Mouse (Mus musculus) limb, embryonic 15.5 days (tissue): ENCODE results near the gene Cdca3. TPM values are rescaled to one million over a fixed set of nuclear protein-coding genes. Genes with fewer than 3 reads are reported as not detected.
"Not testable (repeated sequence)": the region's sequence is repeated elsewhere in the genome, so short reads cannot be mapped to it uniquely, and the experiment has no call there.

Source experiments
- ATAC-seq: fragments of 200-750 bp; cut with Nextera tagmentation; 2 replicates; pipeline ENCODE4 v1.8.0; 2017; ENCODE audit warnings: low read depth, moderate TSS enrichment; ENCODE audit not compliant: insufficient number of reproducible peaks, low FRiP score, low TSS enrichment
- H3K27ac ChIP-seq: fragments of 300-500 bp; sonication (generic); 2 replicates; pipeline ENCODE4 v1.5.1; 2015; ENCODE audit warnings: moderate library complexity, mild to moderate bottlenecking, inconsistent platforms
- H3K27me3 ChIP-seq: fragments of 300-500 bp; sonication (generic); 2 replicates; pipeline ENCODE4 v1.6.1; 2015; ENCODE audit warnings: inconsistent platforms
- H3K36me3 ChIP-seq: fragments of 300-500 bp; sonication (generic); 2 replicates; pipeline ENCODE4 v1.6.1; 2015; ENCODE audit warnings: inconsistent platforms
- H3K4me1 ChIP-seq: fragments of 300-500 bp; sonication (generic); 2 replicates; pipeline ENCODE4 v1.6.1; 2015; ENCODE audit warnings: inconsistent platforms
- H3K4me2 ChIP-seq: fragments of 300-500 bp; sonication (generic); 2 replicates; pipeline ENCODE4 v1.6.1; 2015; ENCODE audit warnings: mild to moderate bottlenecking, inconsistent platforms
- H3K4me3 ChIP-seq: fragments of 300-500 bp; sonication (generic); 2 replicates; pipeline ENCODE4 v1.5.1; 2015; ENCODE audit warnings: mild to moderate bottlenecking, inconsistent platforms
- H3K9ac ChIP-seq: fragments of 300-500 bp; sonication (generic); 2 replicates; pipeline ENCODE4 v1.6.1; 2015; ENCODE audit warnings: inconsistent platforms
- H3K9me3 ChIP-seq: fragments of 300-500 bp; sonication (generic); 2 replicates; pipeline ENCODE4 v1.6.1; 2016; ENCODE audit warnings: inconsistent platforms
- WGBS: fragments of 180-500 bp; shearing (Covaris S2); methylation state at CpG from one replicate; pipeline ENCODE4 v1.1.7; 2015; 5-methylcytosine and 5-hydroxymethylcytosine counted together
- polyA plus RNA-seq: library from polyadenylated mRNA; unstranded; fragments of >200 nt; fragmentation: Nextera tagmentation; extraction: Ambion mirVana; gene quantifications from 2 replicates; pipeline ENCODE4 v1.2.1, GENCODE M21; 2015

Gene Cdca3
- polyA plus RNA-seq, 1 experiment from 2014 or later: 124 TPM

DNA sequence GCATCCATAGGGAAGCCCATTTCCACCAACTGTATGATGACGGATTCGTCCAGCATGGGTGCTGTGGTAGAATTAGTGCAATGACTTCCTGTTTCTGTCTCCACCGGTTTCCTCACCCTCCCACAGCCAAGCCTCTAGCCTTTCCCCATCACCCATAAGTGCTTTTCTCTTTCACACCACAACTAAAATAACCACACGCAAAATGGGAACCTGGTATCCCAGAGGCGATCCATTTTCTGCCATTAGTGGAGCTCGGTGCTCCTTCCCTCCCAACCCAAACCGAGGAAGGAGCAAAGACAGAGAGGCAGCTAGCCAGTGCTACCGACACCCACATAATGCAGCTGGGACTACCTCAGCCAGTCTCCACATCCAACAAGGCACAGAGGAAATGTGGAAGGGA, 11.4 kb upstream of the Cdca3 start:
- no peaks in the 10 kb centered on the region for H3K9me3 ChIP-seq
- no peak overlapping the region for H3K9ac ChIP-seq
- no peak overlapping the region for H3K4me2 ChIP-seq
- no peak overlapping the region for H3K4me3 ChIP-seq
- peaks cover 14% of the 10 kb centered on the region for H3K4me1 ChIP-seq
- H3K27me3 ChIP-seq: no peaks in the 10 kb centered on the region
- H3K36me3 ChIP-seq: peaks cover 79% of the 10 kb centered on the region
- WGBS: 89% methylated on average over 8 of the region's 8 CpGs
- ATAC-seq: no peak
- H3K27ac ChIP-seq: no peak overlapping the region

- 90% methylated on average over 5 of the region's 5 CpGs for WGBS
- no peak overlapping the region for H3K9ac ChIP-seq
- no peak overlapping the region for H3K4me3 ChIP-seq
- H3K27ac ChIP-seq: no peak overlapping the region
- no peak overlapping the region for H3K4me2 ChIP-seq
- H3K4me1 ChIP-seq: no peaks in the 10 kb centered on the region
- no peaks in the 10 kb centered on the region for H3K27me3 ChIP-seq
- H3K36me3 ChIP-seq: peaks cover 100% of the 10 kb centered on the region
- no peaks in the 10 kb centered on the region for H3K9me3 ChIP-seq
- ATAC-seq: no peak
Observed at GRCm38 (mm10) chr6:124820891-124821290, 8.5 kb upstream of the Cdca3 start.

DNA sequence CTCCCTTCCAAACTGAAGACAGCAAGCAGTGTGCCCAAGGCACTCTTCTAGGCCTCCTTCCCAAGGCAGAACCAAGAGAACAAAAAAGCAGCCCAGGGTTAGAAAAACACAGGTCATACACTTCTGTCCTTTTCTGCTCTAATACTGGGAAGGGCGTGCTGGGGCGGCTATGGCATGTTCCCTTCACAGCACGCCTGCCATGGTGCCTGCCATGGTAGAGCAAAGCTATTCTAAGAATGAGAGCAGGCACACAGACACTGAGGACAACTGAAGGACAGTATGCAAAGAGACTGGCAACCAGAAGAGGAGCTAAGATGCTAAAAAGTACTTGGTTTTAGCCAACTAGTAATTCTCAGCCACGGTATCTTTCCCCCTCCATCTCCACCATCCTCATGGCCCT, 7.3 kb upstream of the Cdca3 start:
- Histone ChIP-seq H3K9me3 (no peaks in the 10 kb centered on the region), H3K4me2 (no peak overlapping the region), H3K4me1 (no peaks in the 10 kb centered on the region), H3K27ac (no peak overlapping the region), H3K27me3 (no peaks in the 10 kb centered on the region), H3K36me3 (peaks cover 93% of the 10 kb centered on the region), H3K4me3 (no peak overlapping the region), H3K9ac (no peak overlapping the region)
- ATAC-seq: no peak
- 96% methylated on average over 4 of the region's 4 CpGs for WGBS

DNA sequence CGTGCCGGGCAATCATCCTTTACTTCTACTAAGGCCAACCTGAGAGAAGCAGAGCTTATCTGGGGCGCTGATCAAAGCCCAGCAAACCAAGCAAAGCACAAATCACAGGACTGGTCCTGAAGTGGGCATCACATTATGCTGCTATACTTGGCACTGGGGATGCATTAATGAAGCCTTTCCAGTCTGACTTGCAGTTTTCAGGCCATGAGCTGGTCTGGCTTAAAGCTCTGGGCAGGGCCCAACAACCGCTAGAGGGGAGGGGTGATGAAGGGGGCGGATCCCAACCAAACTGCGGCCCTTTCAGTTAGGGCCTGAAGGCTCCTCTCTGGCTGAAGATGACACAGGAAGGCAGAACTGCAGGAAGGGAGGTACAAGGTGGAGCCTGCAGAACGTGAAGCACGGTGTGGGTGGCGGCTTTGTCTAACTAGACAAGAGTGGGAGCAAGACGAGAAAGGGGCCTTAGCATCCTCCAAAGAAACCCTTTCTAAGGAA, 1.2 kb upstream of the Cdca3 start:
- peak overlapping the region; percentile 84 for H3K4me2 ChIP-seq
- H3K27me3 ChIP-seq: no peaks in the 10 kb centered on the region
- peaks cover 30% of the 10 kb centered on the region for H3K4me1 ChIP-seq
- peak overlapping the region; percentile 82 for H3K27ac ChIP-seq
- peaks cover 50% of the 10 kb centered on the region for H3K36me3 ChIP-seq
- H3K9ac ChIP-seq: peak overlapping the region; percentile 44
- WGBS: 20% methylated on average over 10 of the region's 10 CpGs
- H3K9me3 ChIP-seq: no peaks in the 10 kb centered on the region
- H3K4me3 ChIP-seq: peak overlapping the region; percentile 74
- no peak for ATAC-seq

- Histone ChIP-seq H3K4me1 (peaks cover 30% of the 10 kb centered on the region), H3K4me3 (peak overlapping the region; percentile 74), H3K4me2 (peak overlapping the region; percentile 87), H3K36me3 (peaks cover 44% of the 10 kb centered on the region), H3K27me3 (no peaks in the 10 kb centered on the region), H3K9me3 (no peaks in the 10 kb centered on the region), H3K27ac (peak overlapping the region; percentile 93), H3K9ac (peak overlapping the region; percentile 55)
- ATAC-seq: peak; percentile 80
- WGBS: under 1% methylated on average over 38 of the region's 38 CpGs
Observed at GRCm38 (mm10) chr6:124829799-124830700, 703 bp downstream of the Cdca3 start.

DNA sequence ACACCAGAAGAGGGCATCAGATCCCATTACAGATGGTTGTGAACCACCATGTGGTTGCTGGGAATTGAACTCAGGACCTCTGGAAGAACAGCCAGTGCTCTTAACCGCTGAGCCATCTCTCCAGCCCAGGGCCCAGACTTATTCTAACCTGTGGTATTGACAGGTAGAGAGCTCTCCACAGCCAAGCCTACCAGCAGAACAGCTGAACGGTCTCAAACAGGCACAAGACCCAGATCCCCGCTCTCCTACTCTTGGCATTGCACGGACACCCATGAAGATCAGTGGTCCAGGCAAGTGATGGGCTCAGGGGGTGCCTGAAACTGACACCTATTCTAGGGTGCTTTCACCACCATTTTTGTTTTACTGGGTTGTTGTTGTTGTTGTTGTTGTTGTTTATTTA, 1.9 kb downstream of the Cdca3 start:
- H3K9me3 ChIP-seq, H3K9ac ChIP-seq, H3K27me3 ChIP-seq, H3K27ac ChIP-seq, ATAC-seq: not testable (repeated sequence)
- 93% methylated on average over 4 of the region's 4 CpGs for WGBS
- peaks cover 38% of the 10 kb centered on the region for H3K4me1 ChIP-seq
- peaks cover 33% of the 10 kb centered on the region for H3K36me3 ChIP-seq
- peak overlapping the region; percentile 87 for H3K4me2 ChIP-seq
- H3K4me3 ChIP-seq: peak overlapping the region; percentile 74

DNA sequence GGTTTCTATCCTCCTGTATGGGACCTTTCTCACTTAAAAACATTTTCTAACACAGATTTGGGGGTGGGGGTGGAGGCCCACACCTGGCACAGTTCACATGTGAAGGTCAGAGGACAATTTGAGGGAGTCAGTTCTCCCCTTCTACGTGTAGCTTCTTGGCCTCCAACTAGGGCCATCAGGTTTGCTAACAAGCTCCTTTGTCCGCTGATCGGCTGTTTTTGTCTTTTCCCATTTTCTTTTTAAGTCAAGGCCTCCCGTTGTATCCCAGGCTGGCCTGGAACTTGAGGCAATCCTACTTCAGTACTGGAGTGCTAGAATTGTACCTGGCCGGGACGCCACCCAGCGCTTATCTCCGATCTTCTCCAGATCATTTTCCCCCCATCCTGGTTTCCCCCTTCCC, 2.3 kb downstream of the Cdca3 start:
- Histone ChIP-seq H3K4me1 (peaks cover 42% of the 10 kb centered on the region), H3K36me3 (peaks cover 31% of the 10 kb centered on the region), H3K27me3 (no peaks in the 10 kb centered on the region), H3K9ac (no peak overlapping the region), H3K27ac (no peak overlapping the region), H3K9me3 (no peaks in the 10 kb centered on the region), H3K4me3 (peak overlapping the region; percentile 74; the same call in 1 of the 2 replicates), H3K4me2 (no peak overlapping the region)
- WGBS: 91% methylated on average over 8 of the region's 8 CpGs
- ATAC-seq: no peak

DNA sequence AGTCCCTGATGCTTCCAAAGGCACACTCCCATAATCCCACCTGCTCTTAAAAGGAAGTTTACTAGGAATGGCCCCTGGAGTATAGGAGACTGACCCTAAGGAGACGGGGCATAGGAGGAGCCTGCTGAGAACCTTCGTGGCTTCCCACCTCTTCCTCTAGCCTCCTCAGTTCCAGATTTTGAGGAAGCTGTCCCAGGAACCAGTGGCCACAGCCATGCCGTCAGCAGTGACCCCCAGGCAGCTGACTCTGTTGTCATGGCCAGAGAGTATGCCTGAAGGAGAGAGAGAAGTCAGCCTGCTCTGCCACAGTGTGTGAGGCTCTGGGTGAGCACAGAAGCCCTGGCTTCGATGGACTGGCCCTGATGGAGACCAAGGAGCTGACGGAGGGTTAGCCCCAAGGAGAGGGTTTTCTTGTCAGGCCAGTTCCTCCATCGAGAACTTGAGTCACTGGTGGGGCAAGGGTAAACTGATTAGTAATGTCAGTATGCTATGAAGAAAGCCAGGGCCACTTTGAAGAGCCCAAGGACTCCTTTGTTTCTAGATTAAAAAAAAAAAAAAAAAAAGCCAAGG, 5.2 kb downstream of the Cdca3 start:
- Histone ChIP-seq H3K36me3 (peaks cover 26% of the 10 kb centered on the region), H3K9ac (no peak overlapping the region), H3K9me3 (no peaks in the 10 kb centered on the region), H3K27ac (no peak overlapping the region), H3K4me2 (no peak overlapping the region), H3K4me1 (peaks cover 33% of the 10 kb centered on the region), H3K27me3 (no peaks in the 10 kb centered on the region), H3K4me3 (no peak overlapping the region)
- WGBS: 75% methylated on average over 6 of the region's 6 CpGs
- no peak for ATAC-seq

DNA sequence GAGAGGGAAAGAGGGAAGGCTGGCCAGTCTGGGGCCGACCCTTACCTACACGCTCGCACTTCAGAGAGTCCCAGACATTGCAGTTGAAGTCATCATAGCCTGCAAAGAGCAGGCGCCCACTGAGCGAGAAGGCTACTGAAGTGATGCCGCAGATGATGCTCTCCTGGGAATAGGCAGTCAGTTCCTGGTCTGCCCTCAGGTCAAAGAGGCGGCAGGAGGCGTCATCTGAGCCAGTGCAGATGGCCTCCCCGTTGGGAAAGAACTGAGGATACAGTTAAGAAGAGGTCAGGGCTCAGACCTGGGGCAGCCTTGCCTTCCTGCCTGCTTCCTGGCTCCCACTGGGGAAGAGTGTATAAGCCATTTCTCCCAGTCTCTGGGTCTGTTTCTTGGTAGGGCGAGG, 6.2 kb downstream of the Cdca3 start:
- Histone ChIP-seq H3K9me3 (no peaks in the 10 kb centered on the region), H3K27me3 (no peaks in the 10 kb centered on the region), H3K27ac (no peak overlapping the region), H3K36me3 (peaks cover 26% of the 10 kb centered on the region), H3K9ac (no peak overlapping the region; the same call in 1 of the 2 replicates), H3K4me2 (no peak overlapping the region), H3K4me3 (no peak overlapping the region), H3K4me1 (peaks cover 38% of the 10 kb centered on the region)
- 38% methylated on average over 10 of the region's 10 CpGs for WGBS
- ATAC-seq: no peak

- Histone ChIP-seq H3K9ac (no peak overlapping the region), H3K36me3 (peaks cover 29% of the 10 kb centered on the region), H3K9me3 (no peaks in the 10 kb centered on the region), H3K27me3 (no peaks in the 10 kb centered on the region), H3K27ac (no peak overlapping the region), H3K4me1 (peaks cover 35% of the 10 kb centered on the region), H3K4me2 (no peak overlapping the region), H3K4me3 (no peak overlapping the region)
- WGBS: 65% methylated on average over 7 of the region's 7 CpGs
- ATAC-seq: no peak
Observed at GRCm38 (mm10) chr6:124836411-124836810, 7.1 kb downstream of the Cdca3 start.

GRCm38 (mm10) chr6:124839805-124840204, 10.5 kb downstream of the Cdca3 start:
- H3K9me3 ChIP-seq: no peaks in the 10 kb centered on the region
- peaks cover 32% of the 10 kb centered on the region for H3K36me3 ChIP-seq
- H3K27ac ChIP-seq: no peak overlapping the region
- H3K4me1 ChIP-seq: peaks cover 27% of the 10 kb centered on the region
- no peak overlapping the region for H3K9ac ChIP-seq
- H3K4me3 ChIP-seq: no peak overlapping the region
- H3K27me3 ChIP-seq: no peaks in the 10 kb centered on the region
- no peak for ATAC-seq
- H3K4me2 ChIP-seq: no peak overlapping the region
- 9% methylated on average over 8 of the region's 8 CpGs for WGBS
